Comparison of ENCODE assay signal across 34 mouse cellular contexts in the genomic region with DNA sequence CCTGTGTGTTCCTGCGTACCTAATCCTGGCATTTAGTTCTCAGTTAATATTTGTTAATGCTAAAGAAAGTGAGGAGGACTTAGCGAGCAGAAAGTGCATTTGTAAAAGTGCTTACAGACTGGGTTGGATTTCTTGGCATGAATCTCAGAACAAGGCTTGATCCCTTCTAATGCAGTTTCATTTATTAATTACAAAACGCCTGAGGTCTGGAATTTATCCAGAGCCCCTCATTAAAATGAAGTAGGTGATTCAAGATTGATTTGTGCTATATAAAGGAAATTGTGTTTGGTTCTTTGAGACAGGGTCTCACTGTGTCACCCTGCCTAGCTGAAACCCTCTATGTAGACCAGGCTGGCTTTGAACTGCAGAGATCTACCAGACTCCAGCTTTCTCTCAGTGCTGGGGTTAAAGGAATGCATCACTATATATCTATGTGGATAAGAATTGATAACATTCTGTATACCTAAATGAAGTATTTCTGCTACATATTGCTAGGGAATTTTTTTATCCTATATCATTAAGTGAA. TPM values are rescaled to one million over a fixed set of nuclear protein-coding genes. Genes with fewer than 3 reads are reported as not detected.
"Had no signal": no experiment of that assay in that cellular context is flagged by ENCODE, and none has a peak within 500 bp of the region (broad histone marks: within the 10 kb centered on the region; RNA-seq: fewer than 3 reads in every experiment).

No protein-coding gene starts in this region.

- H3K9me3 ChIP-seq: limb, embryonic 10.5 days; limb, embryonic 12.5 days; limb, embryonic 13.5 days; limb, embryonic 15.5 days; liver, embryonic 12.5 days; liver, embryonic 13.5 days; liver, embryonic 15.5 days; lung, embryonic 15.5 days; megakaryocyte, embryonic 14.5 days; midbrain, embryonic 10.5 days; midbrain, embryonic 12.5 days; midbrain, embryonic 13.5 days; midbrain, embryonic 15.5 days had no signal

- H3K4me1 ChIP-seq: limb, embryonic 10.5 days; limb, embryonic 12.5 days; limb, embryonic 13.5 days; limb, embryonic 15.5 days; liver, embryonic 12.5 days; liver, embryonic 13.5 days; liver, embryonic 15.5 days; lung, embryonic 15.5 days; megakaryocyte, embryonic 14.5 days; midbrain, embryonic 10.5 days; midbrain, embryonic 12.5 days; midbrain, embryonic 13.5 days; midbrain, embryonic 15.5 days had no signal

- H3K27me3 ChIP-seq: limb, embryonic 12.5 days; limb, embryonic 13.5 days; limb, embryonic 15.5 days; liver, embryonic 12.5 days; liver, embryonic 13.5 days; liver, embryonic 15.5 days; lung, embryonic 15.5 days; megakaryocyte, embryonic 14.5 days; midbrain, embryonic 12.5 days; midbrain, embryonic 13.5 days; midbrain, embryonic 15.5 days had no signal

- DNase-seq: left cerebral cortex, postnatal 4 days; liver; liver, embryonic 13.5 days; liver, postnatal 0 days; lung, adult 18-20 months; lung, adult 2 months; lung, embryonic 14.5 days; lung, postnatal 10 days; lung, postnatal 14 days; lung, postnatal 36 days; lung, postnatal 4 days; midbrain, embryonic 14.5 days had no signal

- ATAC-seq: liver, embryonic 12.5 days; liver, postnatal 0 days; lung, postnatal 0 days; midbrain, embryonic 13.5 days; midbrain, embryonic 15.5 days; midbrain, embryonic 16.5 days had no signal

- H3K4me2 ChIP-seq: limb, embryonic 12.5 days; limb, embryonic 13.5 days; limb, embryonic 15.5 days; liver, embryonic 11.5 days; liver, embryonic 12.5 days; liver, embryonic 13.5 days; liver, embryonic 15.5 days; lung, embryonic 14.5 days; lung, embryonic 15.5 days; midbrain, embryonic 11.5 days; midbrain, embryonic 12.5 days; midbrain, embryonic 13.5 days; midbrain, embryonic 15.5 days had no signal

- H3K4me3 ChIP-seq: limb, embryonic 10.5 days; limb, embryonic 12.5 days; limb, embryonic 13.5 days; limb, embryonic 15.5 days; liver, embryonic 12.5 days; liver, embryonic 13.5 days; liver, embryonic 15.5 days; lung, embryonic 15.5 days; megakaryocyte, embryonic 14.5 days; midbrain, embryonic 10.5 days; midbrain, embryonic 12.5 days; midbrain, embryonic 13.5 days; midbrain, embryonic 15.5 days; myocyte had no signal

- H3K9ac ChIP-seq: limb, embryonic 12.5 days; limb, embryonic 13.5 days; limb, embryonic 15.5 days; liver, embryonic 12.5 days; liver, embryonic 13.5 days; liver, embryonic 14.5 days; liver, embryonic 15.5 days; liver, postnatal 0 days; lung, embryonic 14.5 days; lung, embryonic 15.5 days; midbrain, embryonic 12.5 days; midbrain, embryonic 13.5 days; midbrain, embryonic 15.5 days had no signal

- H3K36me3 ChIP-seq: limb, embryonic 10.5 days; limb, embryonic 12.5 days; limb, embryonic 13.5 days; limb, embryonic 15.5 days; liver, embryonic 12.5 days; liver, embryonic 13.5 days; liver, embryonic 15.5 days; lung, embryonic 15.5 days; midbrain, embryonic 10.5 days; midbrain, embryonic 12.5 days; midbrain, embryonic 13.5 days; midbrain, embryonic 15.5 days had no signal

- H3K27ac ChIP-seq: limb, embryonic 10.5 days; limb, embryonic 12.5 days; limb, embryonic 13.5 days; limb, embryonic 15.5 days; liver, embryonic 12.5 days; liver, embryonic 13.5 days; liver, embryonic 14.5 days; liver, embryonic 15.5 days; lung, embryonic 15.5 days; macrophage; midbrain, embryonic 10.5 days; midbrain, embryonic 12.5 days; midbrain, embryonic 13.5 days; midbrain, embryonic 15.5 days had no signal

RNA-seq across cellular contexts. Expression of a gene that starts 32.1 kb away (rescaled TPM):
- polyA plus RNA-seq: liver, adult 2 months; liver, embryonic 13.5 days; liver, embryonic 14.5 days; liver, embryonic 15.5 days; liver, embryonic 16.5 days; liver, postnatal 0 days; lung, adult 2 months; lung, embryonic 14.5 days; lung, embryonic 16.5 days; lung, postnatal 0 days; macrophage; myocyte had no signal
